Mouse (Mus musculus) cerebral cortex, adult 2 months (tissue): Measurements from ENCODE around the gene Vamp1.

Experiments used
- WGBS: fragments of 180-500 bp; shearing (Covaris S2); methylation state at CpG from one replicate; pipeline ENCODE4 v1.1.7; 2018; 5-methylcytosine and 5-hydroxymethylcytosine counted together

Vamp1 gene

GRCm38 (mm10) chr6:125213715-125214114 is 1.6 kb upstream of the Vamp1 start:
- WGBS, result 71% methylated on average over 6 of the region's 6 CpGs

- WGBS, result 71% methylated on average over 2 of the region's 2 CpGs
Observed at GRCm38 (mm10) chr6:125216898-125217297, 1.5 kb downstream of the Vamp1 start.

- 44% methylated on average over 11 of the region's 11 CpGs for WGBS
Observed at GRCm38 (mm10) chr6:125217899-125218298, 2.5 kb downstream of the Vamp1 start.

- WGBS, result 77% methylated on average over 4 of the region's 4 CpGs
Observed at GRCm38 (mm10) chr6:125218963-125219362, 3.6 kb downstream of the Vamp1 start.

- 94% methylated on average over 20 of the region's 20 CpGs for WGBS
Observed at GRCm38 (mm10) chr6:125221115-125221745, 5.9 kb downstream of the Vamp1 start.

GRCm38 (mm10) chr6:125222146-125222545 is 6.8 kb downstream of the Vamp1 start:
- WGBS, result 55% methylated on average over 2 of the region's 2 CpGs

GRCm38 (mm10) chr6:125222577-125222976 is 7.2 kb downstream of the Vamp1 start:
- WGBS, result 80% methylated on average over 3 of the region's 3 CpGs

GRCm38 (mm10) chr6:125225518-125226115 is 10.3 kb downstream of the Vamp1 start:
- 69% methylated on average over 5 of the region's 5 CpGs for WGBS

- 61% methylated on average over 9 of the region's 9 CpGs for WGBS
Observed at GRCm38 (mm10) chr6:125230571-125230970, 15.2 kb downstream of the Vamp1 start.

GRCm38 (mm10) chr6:125231117-125232044 is 16.0 kb downstream of the Vamp1 start, which contains the start of gene Tapbpl:
TSS of gene Tapbpl (minus strand) at chr6:125231860.
- 15% methylated on average over 16 of the region's 16 CpGs for WGBS

GRCm38 (mm10) chr6:125232045-125232437 is 16.7 kb downstream of the Vamp1 start:
- 50% methylated on average over 4 of the region's 4 CpGs for WGBS

GRCm38 (mm10) chr6:125232516-125232915 is 17.2 kb downstream of the Vamp1 start:
- WGBS, result 75% methylated on average over 6 of the region's 6 CpGs

GRCm38 (mm10) chr6:125233816-125234519 is 18.6 kb downstream of the Vamp1 start:
- WGBS, result 68% methylated on average over 7 of the region's 7 CpGs

- 81% methylated on average over 5 of the region's 5 CpGs for WGBS
Observed at GRCm38 (mm10) chr6:125234520-125234828, 19.1 kb downstream of the Vamp1 start.

GRCm38 (mm10) chr6:125236341-125236740 is 21.0 kb downstream of the Vamp1 start:
- 79% methylated on average over 6 of the region's 6 CpGs for WGBS

GRCm38 (mm10) chr6:125236782-125237181 is 21.4 kb downstream of the Vamp1 start, which contains the start of gene Cd27:
TSS of gene Cd27 (minus strand) at chr6:125237010.
- WGBS, result 55% methylated on average over 6 of the region's 6 CpGs

- WGBS, result 71% methylated on average over 4 of the region's 4 CpGs
Observed at GRCm38 (mm10) chr6:125237421-125237820, 22.1 kb downstream of the Vamp1 start.

GRCm38 (mm10) chr6:125238396-125238795 is 23.0 kb downstream of the Vamp1 start:
- WGBS, result 75% methylated on average over 6 of the region's 6 CpGs

GRCm38 (mm10) chr6:125239547-125239946 is 24.2 kb downstream of the Vamp1 start:
- whole genome bisulfite sequencing, result 94% methylated on average over 5 of the region's 5 CpGs

GRCm38 (mm10) chr6:125240617-125241016 is 25.3 kb downstream of the Vamp1 start:
- 88% methylated on average over 5 of the region's 5 CpGs for WGBS

- 83% methylated on average over 8 of the region's 8 CpGs for WGBS
Observed at GRCm38 (mm10) chr6:125241566-125241965, 26.2 kb downstream of the Vamp1 start.

GRCm38 (mm10) chr6:125244551-125244950 is 29.2 kb downstream of the Vamp1 start:
- WGBS, result 50% methylated on average over 1 of the region's 1 CpGs
